Mouse (Mus musculus) Muller cell, postnatal 12 days (primary cell): ENCODE data around the gene D630023F18Rik.

ENCODE experiments used
- DNase-seq: peaks from one replicate; pipeline ENCODE4 v3.0.0-alpha.2; 2015; ENCODE audit errors: inconsistent ontology term

The D630023F18Rik gene

DNA sequence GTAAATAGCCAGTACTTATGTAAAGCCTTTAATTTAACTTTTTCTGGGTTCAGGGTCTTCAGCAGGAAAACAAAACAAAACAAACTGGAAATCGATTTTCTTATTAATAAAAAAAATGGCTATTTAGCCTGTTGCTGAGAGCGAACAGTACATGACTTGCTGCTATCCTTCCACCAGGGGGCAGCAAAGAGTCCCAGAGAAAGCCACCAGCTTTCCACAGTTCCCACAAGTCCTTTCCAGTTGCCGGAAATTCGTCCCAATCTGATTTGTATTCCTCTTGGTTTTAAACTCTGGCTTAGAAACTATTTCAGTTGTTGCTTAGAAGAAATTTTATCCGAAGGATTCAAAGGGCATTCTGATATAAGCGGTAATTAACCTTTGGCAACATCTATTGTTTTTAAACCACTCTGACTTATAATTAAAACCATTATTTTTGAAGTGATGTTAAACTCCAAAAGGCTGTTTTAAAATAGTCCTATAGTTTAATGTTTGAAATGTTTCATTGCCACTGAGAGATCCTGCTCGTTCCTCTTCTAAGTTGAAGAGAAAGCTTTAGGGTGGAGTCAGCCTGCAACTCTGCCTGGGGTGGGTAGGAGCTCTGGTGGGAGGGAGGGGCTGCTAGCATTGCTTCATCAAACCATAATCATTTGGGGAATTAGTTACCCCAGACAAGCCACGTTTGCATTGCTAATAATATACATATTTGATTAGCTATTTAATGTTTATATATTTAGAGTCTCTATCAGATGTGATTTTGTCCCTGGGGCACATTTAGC is 10.8 kb downstream of the D630023F18Rik start:
- peak; percentile 68 for DNase-seq

DNA sequence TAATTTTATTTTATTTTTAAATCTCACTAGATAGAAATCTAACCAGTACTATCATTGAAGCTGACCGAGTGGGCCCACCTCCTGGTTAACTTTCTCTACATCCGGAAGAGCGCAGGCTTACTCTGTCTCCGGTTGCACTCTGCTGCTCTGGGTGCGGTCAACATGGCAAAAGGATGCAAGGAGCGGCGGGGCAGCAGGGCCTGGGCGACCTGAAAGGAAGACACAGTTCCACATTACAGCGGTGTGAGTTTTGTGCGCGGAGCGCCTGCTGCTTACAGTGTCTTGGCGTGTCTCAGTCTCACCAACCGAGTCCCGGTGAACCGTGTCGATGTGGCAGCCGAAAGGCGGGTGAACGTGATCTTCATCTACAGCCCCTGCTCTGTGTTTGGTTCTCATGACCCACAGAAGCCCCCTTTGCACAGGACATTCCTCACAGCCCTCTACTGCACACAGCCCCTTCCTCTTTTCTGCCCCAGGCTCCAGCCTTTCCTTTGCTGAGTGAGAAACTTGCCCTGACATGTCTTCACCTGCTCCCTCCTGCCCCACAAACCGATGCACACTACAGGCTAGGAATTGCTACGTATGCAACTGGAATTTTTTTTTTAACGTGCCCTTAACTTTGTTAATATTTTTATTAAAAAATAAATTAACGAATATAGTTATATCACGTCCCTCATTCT is 13.1 kb downstream of the D630023F18Rik start:
- DNase-seq, result no peak

DNA sequence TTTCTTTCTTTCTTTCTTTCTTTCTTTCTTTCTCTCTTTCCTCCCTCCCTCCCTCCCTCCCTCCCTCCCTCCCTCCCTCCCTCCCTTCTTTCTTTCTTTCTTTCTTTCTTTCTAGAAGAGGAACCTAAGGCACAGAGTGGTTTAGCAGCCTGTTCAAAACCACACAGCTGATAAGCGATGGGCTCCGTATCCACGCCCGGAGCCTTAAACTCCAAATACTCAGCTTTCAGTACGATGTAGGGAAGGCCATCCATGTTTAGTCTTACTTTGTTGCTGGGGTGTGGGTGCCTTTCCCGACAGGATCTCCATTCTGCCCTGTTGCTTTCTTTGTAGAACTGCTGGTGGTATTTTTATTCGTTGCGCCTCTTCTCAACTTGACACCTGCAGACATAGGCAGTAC is 13.8 kb downstream of the D630023F18Rik start:
- no peak for DNase-seq

DNA sequence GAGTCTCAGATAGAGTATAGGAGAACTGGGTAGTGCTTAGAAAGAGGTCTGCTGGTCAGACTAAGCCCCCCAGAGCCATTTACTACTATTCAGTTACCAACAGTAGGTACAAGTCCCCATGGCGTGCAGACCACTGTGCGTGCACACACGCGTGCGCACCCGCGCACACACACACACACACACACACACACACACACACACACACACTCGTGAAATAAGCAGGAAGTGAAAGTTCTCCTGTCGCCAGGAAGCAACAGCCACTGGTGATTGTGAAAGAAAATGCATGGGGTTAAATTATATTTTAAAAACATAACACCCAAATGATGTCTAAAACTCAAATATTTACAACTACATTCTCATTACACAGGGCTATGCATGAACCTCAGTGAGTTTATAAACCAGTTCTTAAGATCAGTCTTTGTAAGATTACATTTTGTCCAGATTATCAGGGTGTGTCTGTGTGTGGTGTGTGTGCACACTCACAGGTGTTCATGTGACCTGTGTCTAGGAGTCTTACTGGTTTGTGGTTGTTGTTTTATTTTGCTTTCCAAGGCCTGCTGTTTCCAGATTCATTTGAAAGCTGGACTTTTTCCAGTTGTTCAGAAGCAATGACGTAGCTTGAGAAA is 15.2 kb downstream of the D630023F18Rik start:
- DNase-seq, result no peak

DNA sequence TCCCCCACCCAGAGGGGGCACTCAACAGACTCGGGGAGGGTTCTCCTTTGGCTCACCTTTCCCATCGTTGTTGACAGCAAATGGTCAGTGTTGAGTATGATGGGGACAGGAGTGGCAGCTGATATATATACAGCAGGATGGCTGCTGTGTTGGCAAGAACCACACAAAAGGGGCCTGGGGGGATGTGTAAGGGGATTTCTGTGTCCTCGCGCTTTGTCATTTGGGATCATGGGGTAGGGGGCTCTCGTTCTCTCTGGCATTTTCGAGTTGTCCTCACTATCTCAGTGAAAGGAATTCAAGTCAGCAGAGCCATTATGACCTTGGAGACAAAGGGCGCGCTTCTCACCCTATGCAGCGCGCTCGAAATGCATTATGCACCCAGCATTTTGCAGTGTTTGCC is 19.7 kb downstream of the D630023F18Rik start, which contains the start of gene Cryga:
TSS of gene Cryga (minus strand) at position 101 of the 400 bp plus-strand sequence.
- no peak for DNase-seq

DNA sequence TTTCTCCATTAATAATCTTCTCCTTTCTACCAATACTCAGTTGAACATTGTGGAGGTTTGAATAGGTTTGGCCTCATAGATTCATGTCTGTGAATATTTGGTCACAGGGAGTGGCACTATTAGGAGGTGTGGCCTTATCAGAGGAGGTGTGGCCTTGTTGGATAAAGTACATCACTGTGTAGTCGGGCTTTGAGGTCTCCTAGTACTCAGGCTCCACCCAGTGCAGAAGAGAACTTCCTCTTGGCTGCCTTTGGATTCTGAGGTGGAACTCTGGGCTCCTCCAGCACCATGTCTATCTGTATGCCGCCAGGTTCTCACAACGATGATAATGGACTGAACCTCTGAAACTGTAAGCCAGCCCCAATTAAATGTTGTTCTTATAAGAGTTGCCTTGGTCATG is 26.1 kb downstream of the D630023F18Rik start:
- DNase-seq, result no peak

DNA sequence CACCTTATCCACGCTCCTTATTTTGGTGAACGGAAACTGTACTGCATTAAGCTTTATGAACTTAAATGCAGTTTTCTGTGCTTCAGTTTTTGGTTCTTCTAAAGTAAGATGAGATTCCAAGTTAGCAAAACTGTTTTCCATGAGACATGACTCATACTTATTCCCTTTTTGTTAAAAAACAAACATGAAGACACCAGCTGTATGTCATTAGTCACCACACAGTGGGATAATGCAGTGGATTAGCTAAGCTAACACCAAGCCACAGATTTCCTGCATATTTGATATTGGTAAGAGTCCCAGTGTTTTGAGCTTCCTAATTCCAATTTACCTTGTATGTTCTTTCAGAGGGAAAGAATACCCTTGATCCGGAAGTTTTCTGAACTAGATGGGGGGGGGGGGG is 31.4 kb downstream of the D630023F18Rik start:
- peak; percentile 36 for DNase-seq

DNA sequence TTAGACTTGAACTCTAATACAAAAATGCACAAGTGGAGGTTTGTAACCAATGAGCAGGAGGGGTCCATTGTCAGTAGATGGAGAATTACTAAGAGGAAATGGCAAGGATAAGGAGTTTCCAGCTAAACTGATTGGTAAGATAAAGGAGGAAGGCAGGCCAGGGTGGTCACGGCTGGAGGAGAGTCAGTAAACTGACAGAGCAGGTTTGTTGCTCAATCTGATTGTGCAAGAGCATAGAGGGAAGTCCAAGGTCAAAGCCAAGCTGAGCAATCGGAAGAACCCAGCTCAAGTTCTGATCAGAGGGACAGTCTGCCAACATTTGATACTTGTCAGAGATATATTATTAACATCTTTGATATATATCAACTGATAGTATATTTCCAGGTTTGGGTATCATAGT is 32.6 kb downstream of the D630023F18Rik start:
- DNase-seq, result no peak

DNA sequence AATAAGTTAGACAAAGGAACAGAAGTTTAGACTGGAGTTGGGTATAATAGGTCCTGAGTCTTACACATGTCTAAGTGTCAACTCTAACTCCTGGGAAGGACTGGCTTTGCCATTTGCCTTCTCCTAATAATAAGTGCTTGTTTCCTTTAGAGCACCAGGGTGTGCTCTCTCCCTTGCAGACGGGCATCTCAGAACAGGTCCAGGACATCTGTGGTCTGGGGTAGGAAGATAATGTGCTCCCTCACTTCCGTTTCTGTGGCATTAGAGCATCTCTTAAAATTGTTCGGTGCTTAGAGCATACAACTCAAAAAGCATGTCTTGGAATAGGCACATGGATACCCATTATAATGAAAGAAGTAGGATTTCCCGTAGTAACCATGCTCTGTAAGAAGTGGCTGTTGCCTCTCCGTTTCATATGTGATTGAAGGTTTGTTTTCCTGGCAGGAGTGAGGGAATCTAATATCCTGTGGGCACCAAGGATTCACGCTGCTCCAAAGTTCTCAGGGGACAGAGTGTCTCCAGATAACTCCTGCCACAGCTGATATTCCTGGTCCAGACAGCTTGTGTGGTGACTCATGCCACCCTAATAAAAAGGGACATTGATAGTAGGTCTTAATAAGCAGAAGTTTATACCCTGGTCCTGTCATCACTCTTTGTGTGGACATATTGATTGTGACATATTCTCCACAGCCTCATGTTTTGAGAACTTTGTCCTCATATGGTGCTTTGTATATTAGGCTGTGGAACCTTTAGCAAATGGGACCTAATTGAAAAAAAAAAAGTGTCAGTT is 34.3 kb downstream of the D630023F18Rik start:
- DNase-seq, result peak; percentile 50

DNA sequence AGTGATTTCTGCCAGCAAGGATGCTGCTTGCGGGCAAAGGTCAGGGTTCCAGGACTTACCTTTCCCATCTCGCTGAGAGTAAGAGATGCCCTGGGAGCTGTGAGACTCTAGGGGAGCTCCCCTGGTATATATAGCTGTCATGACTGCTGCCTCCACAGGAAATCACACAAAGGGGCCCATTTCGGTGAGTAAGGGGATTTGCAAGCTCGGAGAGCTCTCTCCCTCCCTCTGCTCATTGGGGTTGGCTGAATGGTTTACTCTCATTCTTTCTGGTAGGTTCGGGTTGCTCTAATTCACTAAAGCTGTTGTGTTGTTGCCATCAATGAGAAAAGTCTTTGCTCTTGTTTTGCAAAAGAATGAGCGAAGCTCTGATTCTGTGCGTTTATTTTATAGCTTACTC is 40.8 kb downstream of the D630023F18Rik start, which contains the start of gene Crygb:
TSS of gene Crygb (minus strand) at position 101 of the 400 bp plus-strand sequence.
- DNase-seq, result no peak

DNA sequence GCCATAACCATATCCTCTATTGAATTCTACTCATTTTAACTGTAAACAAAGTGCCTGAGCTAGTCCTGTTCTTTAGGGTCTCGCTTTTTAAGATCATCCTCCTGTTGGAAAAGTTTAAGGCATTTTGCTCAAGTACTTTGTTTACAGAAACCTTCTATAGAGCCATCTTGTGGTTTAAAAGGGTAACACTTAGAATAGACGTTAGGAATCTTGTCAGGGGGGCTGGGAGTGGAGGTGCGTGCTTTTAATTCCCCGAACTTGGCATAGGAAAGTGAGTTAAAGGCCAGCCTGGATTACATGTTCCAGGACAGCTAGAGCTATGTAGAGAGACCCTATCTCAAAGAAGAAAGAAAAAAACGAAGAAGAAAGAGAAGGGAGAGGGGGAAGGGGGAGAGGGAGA is 47.4 kb downstream of the D630023F18Rik start:
- DNase-seq, result peak; percentile 31

DNA sequence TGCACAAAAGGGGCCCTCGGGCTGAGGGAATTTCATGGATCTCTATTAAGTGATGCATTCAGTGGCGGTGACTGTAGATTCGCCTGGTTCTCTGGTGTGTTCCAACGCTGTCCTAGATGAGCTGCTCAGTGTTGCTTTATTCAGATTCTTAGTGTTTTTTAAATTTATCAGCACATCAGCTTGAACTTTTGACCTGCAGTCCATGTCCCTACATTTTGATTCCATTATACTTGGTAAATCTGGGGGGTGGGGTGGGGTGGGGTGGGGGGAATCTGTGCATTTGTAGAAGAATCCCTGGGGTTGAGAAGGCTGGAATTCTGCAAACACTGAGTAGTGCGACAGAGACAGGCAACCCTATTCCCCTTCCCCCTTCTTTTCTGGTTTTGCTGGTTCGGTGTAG is 49.4 kb downstream of the D630023F18Rik start, which contains the start of gene Crygc:
TSS of gene Crygc (minus strand) at position 101 of the 400 bp plus-strand sequence.
- DNase-seq, result no peak

DNA sequence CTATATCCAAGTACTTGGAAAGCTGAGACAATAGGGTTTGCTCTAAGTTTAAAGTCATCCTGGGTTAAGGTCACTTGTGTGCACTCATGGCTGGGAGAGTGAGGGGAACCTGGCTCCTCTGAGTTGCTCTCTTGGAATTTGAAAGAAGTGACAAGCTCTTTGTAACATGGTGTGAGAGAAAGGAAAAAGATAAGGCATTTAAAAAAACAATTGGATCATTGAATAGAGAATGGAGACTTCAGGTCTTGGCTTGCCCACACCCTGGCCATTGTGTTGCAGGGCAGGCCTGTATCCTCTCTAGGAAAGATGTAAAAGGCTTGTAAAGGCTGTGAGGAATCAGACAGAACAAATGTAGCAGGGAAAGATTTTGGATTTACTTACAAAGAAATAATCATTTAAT is 55.2 kb downstream of the D630023F18Rik start:
- DNase-seq, result no peak

DNA sequence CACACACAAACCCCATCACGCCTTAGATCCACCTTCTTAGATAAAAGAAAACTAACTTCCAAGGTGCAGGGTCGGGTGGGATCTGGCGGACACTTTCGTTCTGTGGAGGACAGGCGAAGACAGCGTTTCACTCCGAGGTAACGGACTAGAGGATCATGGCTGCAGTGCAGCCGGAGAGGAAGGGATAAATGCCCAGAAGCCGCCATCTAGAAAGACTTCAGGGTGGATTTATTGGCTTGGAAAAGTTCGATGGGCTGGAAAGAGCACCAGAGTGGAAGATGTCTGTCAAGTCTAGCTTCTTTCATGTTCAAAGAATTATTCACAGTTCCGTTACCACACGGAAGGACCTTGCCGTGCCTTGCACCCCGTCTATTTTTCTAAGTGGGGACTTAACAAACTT is 58.8 kb downstream of the D630023F18Rik start:
- DNase-seq, result peak; percentile 33

DNA sequence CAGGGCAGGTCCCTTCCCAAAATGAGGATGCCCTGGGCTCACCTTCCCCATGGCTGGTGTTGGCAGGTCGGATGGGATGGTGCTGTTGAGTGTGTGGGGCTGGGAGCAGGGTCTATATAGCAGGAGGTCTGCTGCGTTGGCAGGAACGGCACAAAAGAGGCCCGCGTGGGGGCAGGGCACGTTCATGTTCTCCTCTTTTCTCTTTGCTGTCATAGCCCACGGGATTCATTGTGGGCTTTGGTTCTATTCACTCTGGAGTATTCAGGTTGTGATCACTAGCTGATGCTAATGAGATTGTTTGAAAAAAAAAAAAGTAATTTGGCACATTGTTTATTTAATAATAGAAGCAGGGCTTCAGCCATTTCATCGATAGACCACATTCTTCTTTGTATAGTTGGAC is 59.7 kb downstream of the D630023F18Rik start, which contains the start of gene Crygd:
TSS of gene Crygd (minus strand) at position 101 of the 400 bp plus-strand sequence.
- no peak for DNase-seq
